Mouse (Mus musculus): ENCODE results near the gene Rhbdf2. TPM values are rescaled to one million over a fixed set of nuclear protein-coding genes. Genes with fewer than 3 reads are reported as not detected.

Rhbdf2 gene
- polyA plus RNA-seq, 1 experiment: 5.3 TPM

- TF ChIP-seq GATA1 (IDR thresholded peaks at IDR 0.05; ENCODE audit: low read length): no peak
Measured at GRCm38 (mm10) chr11:116617641-116618040, 9.2 kb downstream of the Rhbdf2 start.

- TF ChIP-seq GATA1 (IDR thresholded peaks at IDR 0.05; ENCODE audit: low read length): no peak
Measured at GRCm38 (mm10) chr11:116616438-116617118, 10.2 kb downstream of the Rhbdf2 start.

- TF ChIP-seq GATA1 (IDR thresholded peaks at IDR 0.05; ENCODE audit: low read length): no peak
Measured at GRCm38 (mm10) chr11:116615735-116616437, 10.9 kb downstream of the Rhbdf2 start.

- no peak for TF ChIP-seq GATA1 (IDR thresholded peaks at IDR 0.05; ENCODE audit: low read length)
Measured at GRCm38 (mm10) chr11:116613234-116613633, 13.6 kb downstream of the Rhbdf2 start.

GRCm38 (mm10) chr11:116612554-116612953 is 14.3 kb downstream of the Rhbdf2 start:
- no peak for TF ChIP-seq GATA1 (IDR thresholded peaks at IDR 0.05; ENCODE audit: low read length)

GRCm38 (mm10) chr11:116611883-116612282 is 14.9 kb downstream of the Rhbdf2 start:
- TF ChIP-seq GATA1 (IDR thresholded peaks at IDR 0.05; ENCODE audit: low read length): no peak

- TF ChIP-seq GATA1 (IDR thresholded peaks at IDR 0.05; ENCODE audit: low read length): no peak
Measured at GRCm38 (mm10) chr11:116609965-116610630, 16.7 kb downstream of the Rhbdf2 start.

- no peak for TF ChIP-seq GATA1 (IDR thresholded peaks at IDR 0.05; ENCODE audit: low read length)
Measured at GRCm38 (mm10) chr11:116607717-116608116, 19.1 kb downstream of the Rhbdf2 start.

GRCm38 (mm10) chr11:116604097-116604496 is 22.7 kb downstream of the Rhbdf2 start:
- TF ChIP-seq GATA1 (IDR thresholded peaks at IDR 0.05; ENCODE audit: low read length): no peak

GRCm38 (mm10) chr11:116603339-116603738 is 23.5 kb downstream of the Rhbdf2 start:
- no peak for TF ChIP-seq GATA1 (IDR thresholded peaks at IDR 0.05; ENCODE audit: low read length)

- TF ChIP-seq GATA1 (IDR thresholded peaks at IDR 0.05; ENCODE audit: low read length): no peak
Measured at GRCm38 (mm10) chr11:116602043-116602442, 24.8 kb downstream of the Rhbdf2 start.

GRCm38 (mm10) chr11:116601166-116601565 is 25.7 kb downstream of the Rhbdf2 start:
- TF ChIP-seq GATA1 (IDR thresholded peaks at IDR 0.05; ENCODE audit: low read length): no peak

- TF ChIP-seq GATA1 (IDR thresholded peaks at IDR 0.05; ENCODE audit: low read length): no peak
Measured at GRCm38 (mm10) chr11:116599230-116599629, 27.6 kb downstream of the Rhbdf2 start.

- no peak for TF ChIP-seq GATA1 (IDR thresholded peaks at IDR 0.05; ENCODE audit: low read length)
Measured at GRCm38 (mm10) chr11:116598193-116598592, 28.6 kb downstream of the Rhbdf2 start.

GRCm38 (mm10) chr11:116596766-116597165 is 30.1 kb downstream of the Rhbdf2 start:
- no peak for TF ChIP-seq GATA1 (IDR thresholded peaks at IDR 0.05; ENCODE audit: low read length)

GRCm38 (mm10) chr11:116593345-116593744 is 33.5 kb downstream of the Rhbdf2 start:
- no peak for TF ChIP-seq GATA1 (IDR thresholded peaks at IDR 0.05; ENCODE audit: low read length)
